Mouse (Mus musculus) embryo, embryonic 10 days (tissue): Measurements from ENCODE around the gene Klc1.
"Not testable (repeated sequence)": the region's sequence is repeated elsewhere in the genome, so short reads cannot be mapped to it uniquely, and the experiment has no call there.

ENCODE experiments used
- DNase-seq: peaks from one replicate; pipeline ENCODE4 v3.0.0-alpha.2; 2015; ENCODE audit warnings: low spot score

Klc1 gene

GRCm38 (mm10) chr12:111758381-111759175, at the start of gene Klc1:
Gene Klc1 (plus strand): TSS chr12:111758849.
- DNase-seq = peak; percentile 86

DNA sequence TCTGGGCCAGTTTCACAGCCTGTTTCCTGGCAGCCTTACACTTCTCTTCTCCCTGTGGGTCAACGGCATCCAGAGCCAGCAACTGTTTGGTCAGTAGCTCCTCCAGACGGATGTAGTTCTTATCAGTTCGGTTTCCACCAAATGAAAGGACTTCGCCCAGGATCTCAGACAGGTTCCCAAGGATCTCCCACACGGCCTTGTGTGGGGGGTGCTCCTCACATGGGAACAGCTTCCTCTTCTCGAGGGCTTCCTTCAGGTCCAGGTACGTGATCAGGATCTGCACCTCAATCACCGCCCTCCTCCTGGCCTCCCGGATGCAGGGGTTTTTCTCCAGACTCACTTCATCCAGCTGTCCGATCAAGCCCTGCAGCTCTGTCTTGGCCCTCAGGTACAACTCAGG, 48.6 kb upstream of the Klc1 start:
- no peak for DNase-seq

DNA sequence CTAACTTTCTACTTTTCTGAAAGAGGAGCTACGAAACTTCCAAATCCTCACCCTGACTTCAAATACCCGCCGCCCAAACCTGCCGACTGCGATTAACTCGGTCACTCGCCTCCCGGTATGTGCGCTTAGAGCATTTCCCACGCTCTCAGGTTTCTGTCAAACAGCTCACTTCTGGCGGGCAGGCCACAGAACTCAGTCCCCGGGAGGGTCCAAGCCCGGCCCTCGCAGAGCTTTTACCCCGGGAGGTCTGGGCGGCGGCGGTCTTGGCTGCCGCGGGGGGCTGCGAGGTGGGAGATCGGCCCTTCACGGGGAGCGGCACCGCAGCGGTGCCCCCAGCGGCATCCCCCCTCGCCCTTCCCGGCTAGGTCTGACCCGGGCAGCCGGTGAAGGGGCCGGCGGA, 46.2 kb upstream of the Klc1 start:
- DNase-seq = peak; percentile 60

DNA sequence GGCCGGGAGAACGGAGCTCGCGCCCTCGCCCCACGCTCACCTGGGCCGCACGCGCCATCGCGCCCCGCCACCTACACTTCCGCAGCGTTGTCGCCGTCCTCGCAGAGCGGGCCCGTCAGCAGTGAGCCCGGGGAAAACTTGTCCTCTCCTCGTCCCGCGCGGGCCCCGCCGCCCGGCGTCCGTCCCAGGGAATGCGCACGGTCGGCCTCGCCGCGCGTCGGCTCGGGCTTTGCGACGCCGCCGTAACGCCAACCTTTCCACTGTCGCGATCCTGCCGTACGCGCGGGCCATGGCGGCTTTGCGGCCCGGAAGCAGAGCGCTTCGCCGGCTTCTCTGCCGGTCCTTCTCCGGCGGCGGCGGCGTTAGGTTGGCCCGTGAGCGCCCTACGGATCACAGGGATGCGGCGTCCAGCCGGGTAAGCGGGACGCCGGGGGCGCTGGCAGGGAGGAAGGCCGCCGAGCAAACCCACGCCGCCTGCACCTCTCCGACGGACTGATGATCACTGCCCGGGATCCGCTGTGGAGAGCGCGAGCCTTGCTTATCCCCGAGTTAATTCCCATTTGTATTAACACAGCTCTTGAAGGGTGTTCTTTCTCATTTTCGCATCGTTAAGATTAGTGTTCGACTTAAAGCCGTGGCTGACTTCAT, 45.5 kb upstream of the Klc1 start, which contains the start of the genes Bag5 and Apopt1:
Gene Bag5 (minus strand): TSS at position 254 of the 648 bp plus-strand sequence.
Gene Apopt1 (plus strand): TSS at position 258 of the 648 bp plus-strand sequence.
- DNase-seq = peak; percentile 96

DNA sequence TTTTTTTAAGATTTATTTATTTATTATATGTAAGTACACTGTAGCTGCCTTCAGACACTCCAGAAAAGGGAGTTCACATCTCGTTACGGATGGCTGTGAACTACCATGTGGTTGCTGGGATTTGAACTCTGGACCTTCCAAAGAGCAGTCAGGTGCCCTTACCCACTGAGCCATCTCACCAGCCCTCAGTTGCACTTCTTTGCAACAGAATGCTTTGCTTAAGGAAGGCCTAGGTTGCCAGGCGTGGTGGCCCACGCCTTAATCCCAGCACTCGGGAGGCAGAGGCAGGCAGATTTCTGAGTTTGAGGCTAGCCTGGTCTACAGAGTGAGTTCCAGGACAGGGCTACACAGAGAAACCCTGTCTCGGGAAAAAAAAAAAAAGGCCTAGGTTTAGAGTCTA, 44.8 kb upstream of the Klc1 start:
- not testable (repeated sequence) for DNase-seq

DNA sequence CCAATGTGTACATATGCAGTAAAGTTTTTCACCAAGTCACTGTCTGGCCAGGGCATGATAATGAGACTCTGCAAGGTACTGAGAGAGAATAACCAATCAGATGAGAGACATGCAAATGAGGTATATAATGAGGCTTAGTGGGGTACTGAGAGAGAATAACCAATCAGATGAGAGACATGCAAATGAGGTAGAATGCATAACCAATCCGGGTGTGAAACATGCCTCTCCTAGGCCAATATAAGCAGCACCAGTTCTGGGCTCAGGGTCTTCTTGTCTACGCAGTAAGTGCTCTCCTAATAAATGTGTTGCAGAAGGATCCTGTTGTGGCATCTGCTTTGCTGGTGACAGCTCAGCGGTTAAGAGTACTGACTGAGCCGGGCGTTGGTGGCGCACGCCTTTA, 42.1 kb upstream of the Klc1 start:
- DNase-seq = no peak

DNA sequence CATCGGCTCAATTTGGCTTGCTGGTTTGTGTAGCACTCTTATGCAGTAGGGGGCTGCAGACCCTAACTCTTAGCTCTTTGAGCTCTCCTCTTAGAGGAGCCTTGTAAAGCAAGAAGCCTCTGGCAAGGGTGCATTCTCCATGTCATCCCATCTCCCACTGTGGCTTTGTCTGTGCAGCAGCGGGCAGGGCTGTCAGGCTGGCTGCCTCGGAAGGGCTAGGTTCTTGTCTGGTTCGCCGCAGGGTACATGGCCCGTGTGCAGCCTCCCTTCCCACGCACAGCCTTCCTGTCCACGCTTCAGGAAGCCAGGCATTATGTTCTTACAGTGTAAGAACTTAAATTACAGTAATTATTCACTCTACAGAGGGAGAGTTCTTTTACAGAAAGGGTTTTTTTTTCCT, 40.0 kb upstream of the Klc1 start:
- DNase-seq = no peak

DNA sequence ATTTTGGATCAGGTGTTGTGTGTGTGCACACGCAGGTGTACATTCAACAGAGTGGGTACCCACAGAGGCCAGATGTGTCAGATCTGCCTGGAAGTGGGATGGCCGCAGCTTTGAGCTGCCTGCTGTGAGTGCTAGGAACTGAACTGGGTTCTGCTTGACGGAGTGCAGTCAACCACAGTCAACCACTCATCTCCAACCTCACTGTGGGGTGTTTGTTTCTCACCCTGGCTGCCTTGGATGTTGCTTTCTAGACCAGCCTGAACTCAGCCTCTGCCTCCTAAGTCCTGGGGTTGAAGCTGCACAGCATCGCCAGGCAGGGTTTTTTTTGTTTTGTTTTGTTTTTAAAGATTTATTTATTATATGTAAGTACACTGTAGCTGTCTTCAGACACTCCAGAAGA, 38.4 kb upstream of the Klc1 start:
- no peak for DNase-seq

- DNase-seq = peak; percentile 41
These were observed 36.0 kb upstream of the Klc1 start for GRCm38 (mm10) chr12:111722654-111723053.

DNA sequence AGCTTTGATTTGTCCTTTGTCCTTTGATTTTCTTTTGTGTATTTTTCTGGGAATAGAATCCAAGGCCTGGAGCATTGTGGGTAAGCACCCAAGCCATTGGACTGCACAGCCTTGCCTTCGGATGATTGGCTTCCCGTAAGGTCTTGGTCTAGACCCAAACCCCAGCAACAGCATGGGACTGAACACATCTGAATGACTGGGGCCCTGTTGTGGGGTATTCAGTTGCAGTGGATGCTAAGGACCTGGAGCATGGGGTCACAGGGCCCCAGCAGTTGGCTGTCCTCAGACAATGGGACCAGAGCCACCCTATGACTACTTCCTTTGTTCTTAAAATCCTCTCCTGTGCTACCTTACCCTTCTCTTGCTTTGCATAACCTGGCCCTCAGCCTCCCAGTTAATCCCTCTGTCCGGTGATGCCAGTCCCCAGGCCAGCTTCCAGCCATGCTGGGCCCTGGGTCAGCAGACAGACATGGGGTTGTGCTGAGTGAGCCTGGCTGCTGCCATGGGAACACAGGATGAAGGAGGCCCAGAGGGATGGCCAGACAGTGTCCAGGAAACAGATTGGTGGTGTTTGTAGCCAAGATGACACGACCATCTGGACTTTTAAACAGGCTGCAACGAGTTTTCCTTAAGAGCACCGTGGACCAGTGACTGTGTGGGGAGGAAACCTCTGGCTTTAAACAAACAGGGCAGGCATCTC, 33.9 kb upstream of the Klc1 start:
- peak; percentile 51 for DNase-seq

GRCm38 (mm10) chr12:111725338-111726121, 33.1 kb upstream of the Klc1 start:
- no peak for DNase-seq

DNA sequence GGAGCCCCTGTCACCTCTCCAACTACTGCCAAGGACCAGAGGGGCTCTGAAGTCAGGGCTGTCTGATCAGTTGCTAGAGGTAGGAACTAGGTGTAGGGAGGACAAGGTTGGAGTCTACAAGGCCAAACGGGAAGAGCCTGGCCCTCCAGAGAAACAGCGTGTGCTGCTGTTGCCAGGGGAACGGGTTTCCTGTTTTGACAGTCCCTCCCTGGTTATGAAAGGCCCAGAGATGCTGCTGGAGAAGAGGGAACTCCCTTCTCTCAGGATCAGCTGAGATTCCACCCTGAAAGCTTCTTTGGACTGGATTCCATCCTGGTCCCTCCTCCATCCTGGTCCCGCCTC, 32.6 kb upstream of the Klc1 start:
- DNase-seq = no peak

GRCm38 (mm10) chr12:111727956-111728355, 30.7 kb upstream of the Klc1 start:
- no peak for DNase-seq

GRCm38 (mm10) chr12:111731822-111732807, 26.5 kb upstream of the Klc1 start:
- DNase-seq = peak; percentile 98

- DNase-seq = no peak
These were observed 25.7 kb upstream of the Klc1 start for GRCm38 (mm10) chr12:111732921-111733320.

DNA sequence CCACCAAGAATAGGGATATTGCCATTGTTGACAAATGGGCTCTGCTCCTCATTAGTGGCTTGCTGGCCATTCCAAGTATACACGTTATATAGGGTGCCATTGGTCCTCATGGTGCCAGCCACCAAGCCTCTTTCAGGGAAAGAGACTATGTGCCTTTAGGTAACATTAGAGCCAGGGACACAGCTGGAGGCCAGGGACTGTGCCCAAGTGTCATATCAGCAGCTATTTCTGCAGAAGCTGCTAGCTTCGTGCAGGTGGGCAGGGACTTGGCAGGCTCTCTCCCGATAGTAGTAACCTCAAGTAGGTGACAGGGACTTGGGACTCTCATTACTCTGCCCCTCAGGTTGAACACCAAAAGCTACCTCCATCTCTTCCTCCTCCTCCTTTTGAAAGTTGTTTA, 23.7 kb upstream of the Klc1 start:
- DNase-seq = no peak

- not testable (repeated sequence) for DNase-seq
These were observed 22.0 kb upstream of the Klc1 start for GRCm38 (mm10) chr12:111736676-111737075.

DNA sequence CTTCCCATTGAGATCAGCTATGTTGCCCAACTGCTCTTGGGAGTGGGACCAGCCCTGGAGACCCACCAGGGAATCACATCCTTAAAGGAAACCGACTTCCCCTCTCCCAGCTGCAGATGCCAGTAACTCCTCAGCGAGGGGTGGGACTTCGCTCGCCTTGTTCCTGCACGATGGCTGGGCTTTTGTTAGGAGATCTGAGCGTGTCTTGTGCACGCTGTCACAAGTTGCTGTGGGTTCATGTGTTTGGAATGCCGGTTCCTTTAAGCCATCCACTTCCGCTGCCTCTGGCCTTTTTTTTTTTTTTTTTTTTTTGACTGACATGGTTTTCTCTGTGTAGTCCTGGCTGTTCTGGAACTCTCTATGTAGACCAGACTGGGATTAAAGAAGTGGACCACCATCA, 21.3 kb upstream of the Klc1 start:
- no peak for DNase-seq

DNA sequence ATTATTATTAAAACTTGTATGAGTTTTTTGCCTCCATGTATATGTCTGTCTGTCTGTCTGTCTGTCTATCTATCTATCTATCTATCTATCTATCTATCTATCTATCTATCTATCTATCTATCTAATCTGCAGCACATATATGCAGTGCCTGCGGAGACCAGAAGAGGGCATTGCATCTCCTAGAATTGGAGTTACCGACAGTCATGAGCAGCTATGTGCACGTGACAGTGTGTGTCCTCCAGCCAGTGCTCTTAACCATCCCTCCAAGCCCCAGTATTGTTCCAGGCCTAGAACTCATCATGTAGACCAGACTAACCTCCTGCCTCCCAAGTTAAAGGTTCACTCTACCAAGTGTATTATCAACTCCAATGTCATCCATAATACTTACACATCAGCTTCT, 19.9 kb upstream of the Klc1 start:
- peak; percentile 81 for DNase-seq

DNA sequence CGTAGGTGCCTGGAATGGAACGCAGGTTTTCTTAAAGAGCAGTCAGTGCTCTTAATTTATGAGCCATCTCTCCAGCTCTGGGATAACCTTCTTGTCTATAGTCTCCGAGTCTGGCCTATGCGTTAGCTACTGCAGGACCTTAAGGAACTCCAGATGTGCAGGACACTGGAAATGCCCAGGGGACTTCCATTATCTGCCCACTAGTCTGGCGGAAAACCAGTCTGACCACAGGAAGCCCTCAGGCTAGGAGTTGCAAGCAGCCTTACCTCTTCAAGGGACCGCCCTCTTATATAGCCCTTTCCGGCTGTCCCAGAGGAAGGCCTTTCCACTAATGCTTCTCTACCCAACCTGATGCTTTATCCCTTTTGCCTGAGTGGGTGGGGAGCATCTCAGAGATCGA, 17.3 kb upstream of the Klc1 start:
- no peak for DNase-seq

DNA sequence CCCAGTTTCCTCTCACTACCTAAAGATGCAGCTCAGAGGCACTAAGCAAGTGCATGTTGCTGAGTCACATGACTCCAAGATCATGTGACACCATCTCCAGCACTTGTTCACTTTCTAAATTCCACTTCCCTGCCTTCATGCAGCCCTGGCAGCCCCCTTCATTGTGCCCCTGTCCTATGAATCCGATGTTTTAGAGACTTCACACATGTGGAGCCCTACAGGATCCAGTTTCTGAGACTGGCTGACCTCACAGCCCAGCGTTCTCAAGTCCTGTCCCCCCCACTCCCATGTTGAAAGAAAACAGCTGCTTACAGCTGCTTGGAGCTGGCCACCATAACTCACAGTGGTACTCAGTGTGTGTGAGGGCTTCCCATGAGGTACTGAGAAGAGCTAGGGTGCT, 15.2 kb upstream of the Klc1 start:
- no peak for DNase-seq
